Mouse (Mus musculus) kidney, postnatal 0 days (tissue): ENCODE data around the gene Fam178b. TPM values are rescaled to one million over a fixed set of nuclear protein-coding genes. Genes with fewer than 3 reads are reported as not detected.
"Not testable (repeated sequence)": the region's sequence is repeated elsewhere in the genome, so short reads cannot be mapped to it uniquely, and the experiment has no call there.

Source experiments
- ATAC-seq: fragments of 200-750 bp; cut with Nextera tagmentation; replicated peaks from 2 replicates; pipeline ENCODE4 v1.8.0; 2017; ENCODE audit warnings: low read depth, moderate number of reproducible peaks, moderate TSS enrichment, moderate library complexity; ENCODE audit not compliant: low FRiP score
- DNase-seq: peaks from one replicate; pipeline ENCODE4 v3.0.0-alpha.2; 2016; ENCODE audit warnings: low spot score
- H3K27ac ChIP-seq: fragments of 300-500 bp; sonication (generic); 2 replicates; pipeline ENCODE4 v1.5.1; 2014; ENCODE audit warnings: mild to moderate bottlenecking
- H3K27me3 ChIP-seq: fragments of 300-500 bp; sonication (generic); 2 replicates; pipeline ENCODE4 v1.6.1; 2014; ENCODE audit warnings: low read length, mixed read lengths; ENCODE audit not compliant: insufficient read depth
- H3K36me3 ChIP-seq: fragments of 300-500 bp; sonication (generic); 2 replicates; pipeline ENCODE4 v1.6.1; 2014; ENCODE audit warnings: low read length, mixed read lengths; ENCODE audit not compliant: insufficient read depth
- H3K4me1 ChIP-seq: fragments of 300-500 bp; sonication (generic); replicated peaks from 2 replicates; pipeline ENCODE4 v1.6.1; 2014; ENCODE audit warnings: antibody characterized with exemption, low read length, mixed read lengths; ENCODE audit not compliant: insufficient read depth
- H3K4me2 ChIP-seq: fragments of 300-500 bp; sonication (generic); 2 replicates; pipeline ENCODE4 v1.6.1; 2014; ENCODE audit warnings: mild to moderate bottlenecking, low read length, moderate library complexity, mixed read lengths
- H3K4me3 ChIP-seq: fragments of 300-500 bp; sonication (generic); replicated peaks from 2 replicates; pipeline ENCODE4 v1.5.1; 2014; ENCODE audit warnings: low read depth, low read length
- H3K9ac ChIP-seq: fragments of 300-500 bp; sonication (generic); 2 replicates; pipeline ENCODE4 v1.6.1; 2014; ENCODE audit warnings: low read depth, low read length
- H3K9me3 ChIP-seq: fragments of 300-500 bp; sonication (generic); replicated peaks from 2 replicates; pipeline ENCODE4 v1.6.1; 2016; ENCODE audit warnings: low read length, inconsistent platforms, mixed read lengths
- CTCF ChIP-seq: IDR thresholded peaks from 2 replicates; pipeline ENCODE4 v1.5.1; 2016; ENCODE audit warnings: antibody characterized with exemption, low read depth, mild to moderate bottlenecking, moderate library complexity
- WGBS: fragments of 180-500 bp; shearing (Covaris S2); extraction: QIAGEN DNeasy Blood & Tissue Kit; methylation state at CpG from one replicate; pipeline ENCODE4 v1.1.7; 2014; 5-methylcytosine and 5-hydroxymethylcytosine counted together
- polyA plus RNA-seq: library from polyadenylated mRNA; unstranded; fragments of >200 nt; fragmentation: Nextera tagmentation; extraction: Ambion mirVana; gene quantifications from 2 replicates; pipeline ENCODE4 v1.2.1, GENCODE M21; 2015

Gene Fam178b
- polyA plus RNA-seq, 1 experiment from 2014 or later, result 1.6 TPM

GRCm38 (mm10) chr1:36625442-36625841 lies 57.5 kb downstream of the Fam178b start:
- no peak overlapping the region for H3K9ac ChIP-seq
- 0 out of 2 replicates have a peak, but pooled peaks have one; percentile 46 for ATAC-seq
- no peak overlapping the region for H3K4me3 ChIP-seq
- no peak for TF ChIP-seq CTCF
- H3K4me2 ChIP-seq, result no peak overlapping the region
- WGBS, result 51% methylated on average over 5 of the region's 5 CpGs
- H3K27ac ChIP-seq, result peak overlapping the region; percentile 37; the same call in 1 of the 2 replicates
- H3K36me3 ChIP-seq, result no peaks in the 10 kb centered on the region
- no peaks in the 10 kb centered on the region for H3K9me3 ChIP-seq
- 0 out of 2 replicates have a peak, but pooled peaks cover 6% of the 10 kb centered on the region for H3K4me1 ChIP-seq
- H3K27me3 ChIP-seq, result no peaks in the 10 kb centered on the region
- peak; percentile 25 for DNase-seq

DNA sequence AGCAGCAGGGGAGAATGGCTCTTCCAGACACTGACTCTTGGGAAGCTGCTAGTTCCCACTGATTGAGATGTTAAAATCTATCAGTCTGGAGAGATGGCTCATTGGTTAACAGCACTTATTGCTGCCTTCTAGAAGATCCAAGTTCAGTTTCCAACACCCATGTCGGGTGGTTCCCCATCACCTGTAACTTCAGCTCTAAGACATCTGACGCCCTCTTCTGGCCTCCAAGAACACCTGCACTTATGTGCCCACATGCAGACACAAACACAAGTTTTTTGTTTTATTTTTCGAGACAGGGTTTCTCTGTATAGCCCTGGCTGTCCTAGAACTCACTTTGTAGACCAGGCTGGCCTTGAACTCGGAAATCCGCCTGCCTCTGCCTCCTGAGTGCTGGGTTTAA lies 67.0 kb downstream of the Fam178b start:
- not testable (repeated sequence) for H3K27me3 ChIP-seq

GRCm38 (mm10) chr1:36615188-36615587 lies 67.8 kb downstream of the Fam178b start:
- ATAC-seq, result no peak
- Histone ChIP-seq H3K27me3 (no peaks in the 10 kb centered on the region), H3K4me2 (no peak overlapping the region), H3K27ac (no peak overlapping the region), H3K36me3 (no peaks in the 10 kb centered on the region), H3K9ac (no peak overlapping the region), H3K4me3 (no peak overlapping the region), H3K9me3 (no peaks in the 10 kb centered on the region), H3K4me1 (peaks cover 6% of the 10 kb centered on the region)
- DNase-seq, result no peak
- WGBS, result 77% methylated on average over 8 of the region's 8 CpGs
- TF ChIP-seq CTCF, result no peak

More for the DNA sequence above, 67.0 kb downstream of the Fam178b start:
- WGBS, result 87% methylated on average over 5 of the region's 5 CpGs
- not testable (repeated sequence) for H3K9ac ChIP-seq, H3K27ac ChIP-seq, H3K4me1 ChIP-seq, DNase-seq, H3K4me3 ChIP-seq, H3K36me3 ChIP-seq, H3K9me3 ChIP-seq, H3K4me2 ChIP-seq, ATAC-seq
- peak; percentile 40; the same call in 1 of the 2 replicates for TF ChIP-seq CTCF

DNA sequence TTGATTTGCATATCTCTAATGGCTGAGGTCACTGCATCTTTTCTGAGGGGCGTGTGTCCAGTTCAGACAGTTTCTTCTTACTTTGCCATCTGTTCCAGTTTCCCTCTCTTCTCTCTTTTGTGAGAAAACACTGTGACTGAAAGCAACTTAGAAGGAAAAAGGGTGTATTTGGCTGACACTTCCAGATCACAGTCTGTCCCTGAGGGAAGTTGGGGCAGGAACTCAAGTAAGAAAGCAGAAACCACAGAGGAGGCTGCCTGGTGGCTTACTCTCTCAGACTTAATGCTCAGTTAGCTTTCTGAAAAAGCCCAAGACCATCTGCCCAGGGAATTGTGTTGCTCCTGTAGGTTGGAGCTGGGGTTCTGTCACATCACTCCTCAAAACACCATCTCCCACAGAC lies 68.4 kb downstream of the Fam178b start:
- H3K4me1 ChIP-seq, result peaks cover 6% of the 10 kb centered on the region
- TF ChIP-seq CTCF, result no peak
- H3K4me2 ChIP-seq, result no peak overlapping the region
- H3K4me3 ChIP-seq, result no peak overlapping the region
- 87% methylated on average over 1 of the region's 1 CpGs for WGBS
- no peaks in the 10 kb centered on the region for H3K9me3 ChIP-seq
- no peak overlapping the region for H3K27ac ChIP-seq
- ATAC-seq (no peak), DNase-seq (no peak)
- H3K27me3 ChIP-seq, result no peaks in the 10 kb centered on the region
- no peaks in the 10 kb centered on the region for H3K36me3 ChIP-seq
- H3K9ac ChIP-seq, result no peak overlapping the region

DNA sequence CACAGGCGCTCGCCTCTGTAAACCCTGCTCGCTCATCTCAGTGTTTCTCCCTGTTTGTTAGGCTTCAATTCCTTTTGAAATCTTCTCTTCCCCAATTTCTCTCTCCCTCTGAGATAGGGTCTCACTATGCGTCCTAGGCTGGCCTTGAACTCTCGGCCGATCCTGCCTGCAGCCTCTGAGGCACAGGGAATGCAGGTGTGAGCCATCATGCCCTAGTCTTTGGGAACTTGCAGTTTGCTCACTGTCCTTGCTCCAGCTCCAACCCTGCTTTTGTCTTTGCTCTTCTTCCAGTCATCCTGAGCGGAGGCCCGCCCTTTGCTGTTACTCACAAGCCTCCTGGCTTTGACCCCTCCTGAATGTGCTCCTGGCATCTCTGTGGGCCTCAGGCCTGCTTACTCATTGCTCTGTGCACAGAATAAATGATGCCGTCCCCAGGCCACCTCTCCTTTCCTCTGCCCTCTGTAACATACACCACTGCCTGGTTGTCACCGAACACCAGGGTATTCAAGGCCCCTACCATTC lies 69.5 kb downstream of the Fam178b start:
- ATAC-seq (no peak), DNase-seq (no peak)
- Histone ChIP-seq H3K9ac (no peak overlapping the region), H3K4me2 (no peak overlapping the region), H3K4me1 (peaks cover 6% of the 10 kb centered on the region), H3K36me3 (no peaks in the 10 kb centered on the region), H3K27me3 (no peaks in the 10 kb centered on the region), H3K9me3 (no peaks in the 10 kb centered on the region), H3K27ac (no peak overlapping the region), H3K4me3 (no peak overlapping the region)
- no peak for TF ChIP-seq CTCF
- WGBS, result 90% methylated on average over 10 of the region's 10 CpGs

- DNase-seq (no peak), ATAC-seq (no peak)
- H3K4me3 ChIP-seq, result no peak overlapping the region
- no peaks in the 10 kb centered on the region for H3K36me3 ChIP-seq
- no peak overlapping the region for H3K9ac ChIP-seq
- no peaks in the 10 kb centered on the region for H3K27me3 ChIP-seq
- TF ChIP-seq CTCF, result no peak
- WGBS, result 45% methylated on average over 6 of the region's 6 CpGs
- no peaks in the 10 kb centered on the region for H3K9me3 ChIP-seq
- H3K4me1 ChIP-seq, result peaks cover 6% of the 10 kb centered on the region
- 0 out of 2 replicates have a peak overlapping the region, but pooled peaks have one; percentile 44 for H3K27ac ChIP-seq
- no peak overlapping the region for H3K4me2 ChIP-seq
These were observed 70.6 kb downstream of the Fam178b start for GRCm38 (mm10) chr1:36612362-36612761.
